Mouse (Mus musculus): Measurements from ENCODE around the gene Olfr635. TPM values are rescaled to one million over a fixed set of nuclear protein-coding genes. Genes with fewer than 3 reads are reported as not detected.

The Olfr635 gene
- not detected for polyA plus RNA-seq (2014; fragmentation: Illumina TruSeq; extraction: RNeasy Lipid Tissue Mini Kit (QIAGEN cat#74804); ENCODE audit: low read depth, low replicate concordance)

GRCm38 (mm10) chr7:103970852-103971251 is at the start of gene Olfr635:
Olfr635 (plus strand) TSS chr7:103971152.

GRCm38 (mm10) chr7:103928525-103928924 is 42.4 kb upstream of the Olfr635 start, which contains the start of gene Olfr631:
Olfr631 (plus strand) TSS chr7:103928825.

GRCm38 (mm10) chr7:103934264-103934663 is 36.7 kb upstream of the Olfr635 start, which contains the start of gene Olfr632:
Olfr632 (plus strand) TSS chr7:103934347.

GRCm38 (mm10) chr7:103944137-103944536 is 26.8 kb upstream of the Olfr635 start, which contains the start of gene Olfr633:
Olfr633 (plus strand) TSS chr7:103944437.

GRCm38 (mm10) chr7:103998446-103998845 is 27.5 kb downstream of the Olfr635 start, which contains the start of gene Olfr638:
Olfr638 (plus strand) TSS chr7:103998746.

GRCm38 (mm10) chr7:104017203-104017602 is 46.3 kb downstream of the Olfr635 start, which contains the start of gene Olfr639:
Olfr639 (minus strand) TSS chr7:104017303.

GRCm38 (mm10) chr7:104025473-104025872 is 54.5 kb downstream of the Olfr635 start, which contains the start of gene Olfr640:
Olfr640 (minus strand) TSS chr7:104025573.

GRCm38 (mm10) chr7:104035145-104035544 is 64.2 kb downstream of the Olfr635 start, which contains the start of gene Olfr641:
Olfr641 (plus strand) TSS chr7:104035445.

Other genes starting within 250 kb of the Olfr635 start
- not detected for gene Olfr628, start 240.8 kb upstream of the Olfr635 start, polyA plus RNA-seq (2014; fragmentation: Illumina TruSeq; extraction: RNeasy Lipid Tissue Mini Kit (QIAGEN cat#74804); ENCODE audit: low read depth, low replicate concordance)
- gene Olfr629, start 226.2 kb upstream of the Olfr635 start, polyA plus RNA-seq (2014; fragmentation: Illumina TruSeq; extraction: RNeasy Lipid Tissue Mini Kit (QIAGEN cat#74804); ENCODE audit: low read depth, low replicate concordance): not detected
- not detected for gene Olfr630, start 213.8 kb upstream of the Olfr635 start, polyA plus RNA-seq (2014; fragmentation: Illumina TruSeq; extraction: RNeasy Lipid Tissue Mini Kit (QIAGEN cat#74804); ENCODE audit: low read depth, low replicate concordance)
- gene Olfr69, start 199.6 kb upstream of the Olfr635 start, polyA plus RNA-seq (2014; fragmentation: Illumina TruSeq; extraction: RNeasy Lipid Tissue Mini Kit (QIAGEN cat#74804); ENCODE audit: low read depth, low replicate concordance): not detected
- not detected for gene Olfr68, start 191.5 kb upstream of the Olfr635 start, polyA plus RNA-seq (2014; fragmentation: Illumina TruSeq; extraction: RNeasy Lipid Tissue Mini Kit (QIAGEN cat#74804); ENCODE audit: low read depth, low replicate concordance)
- not detected for gene Olfr67, start 179.3 kb upstream of the Olfr635 start, polyA plus RNA-seq (2014; fragmentation: Illumina TruSeq; extraction: RNeasy Lipid Tissue Mini Kit (QIAGEN cat#74804); ENCODE audit: low read depth, low replicate concordance)
- gene Hbb-bt, start 157.2 kb upstream of the Olfr635 start, polyA plus RNA-seq (2014; fragmentation: Illumina TruSeq; extraction: RNeasy Lipid Tissue Mini Kit (QIAGEN cat#74804); ENCODE audit: low read depth, low replicate concordance): 14.4 TPM
- 131 TPM for gene Hbb-bs, start 143.1 kb upstream of the Olfr635 start, polyA plus RNA-seq (2014; fragmentation: Illumina TruSeq; extraction: RNeasy Lipid Tissue Mini Kit (QIAGEN cat#74804); ENCODE audit: low read depth, low replicate concordance)
- not detected for gene Hbb-bh2, start 130.6 kb upstream of the Olfr635 start, polyA plus RNA-seq (2014; fragmentation: Illumina TruSeq; extraction: RNeasy Lipid Tissue Mini Kit (QIAGEN cat#74804); ENCODE audit: low read depth, low replicate concordance)
- gene Hbb-bh1, start 128.0 kb upstream of the Olfr635 start, polyA plus RNA-seq (2014; fragmentation: Illumina TruSeq; extraction: RNeasy Lipid Tissue Mini Kit (QIAGEN cat#74804); ENCODE audit: low read depth, low replicate concordance): not detected
- not detected for gene Hbb-y, start 117.9 kb upstream of the Olfr635 start, polyA plus RNA-seq (2014; fragmentation: Illumina TruSeq; extraction: RNeasy Lipid Tissue Mini Kit (QIAGEN cat#74804); ENCODE audit: low read depth, low replicate concordance)
- not detected for gene Olfr66, start 84.9 kb upstream of the Olfr635 start, polyA plus RNA-seq (2014; fragmentation: Illumina TruSeq; extraction: RNeasy Lipid Tissue Mini Kit (QIAGEN cat#74804); ENCODE audit: low read depth, low replicate concordance)
- gene Olfr64, start 76.7 kb upstream of the Olfr635 start, polyA plus RNA-seq (2014; fragmentation: Illumina TruSeq; extraction: RNeasy Lipid Tissue Mini Kit (QIAGEN cat#74804); ENCODE audit: low read depth, low replicate concordance): not detected
- gene Olfr65, start 67.7 kb upstream of the Olfr635 start, polyA plus RNA-seq (2014; fragmentation: Illumina TruSeq; extraction: RNeasy Lipid Tissue Mini Kit (QIAGEN cat#74804); ENCODE audit: low read depth, low replicate concordance): not detected
- gene Olfr631, start 42.3 kb upstream of the Olfr635 start, polyA plus RNA-seq (2014; fragmentation: Illumina TruSeq; extraction: RNeasy Lipid Tissue Mini Kit (QIAGEN cat#74804); ENCODE audit: low read depth, low replicate concordance): not detected
- not detected for gene Olfr632, start 36.8 kb upstream of the Olfr635 start, polyA plus RNA-seq (2014; fragmentation: Illumina TruSeq; extraction: RNeasy Lipid Tissue Mini Kit (QIAGEN cat#74804); ENCODE audit: low read depth, low replicate concordance)
- gene Olfr633, start 26.7 kb upstream of the Olfr635 start, polyA plus RNA-seq (2014; fragmentation: Illumina TruSeq; extraction: RNeasy Lipid Tissue Mini Kit (QIAGEN cat#74804); ENCODE audit: low read depth, low replicate concordance): not detected
- not detected for gene Olfr638, start 27.6 kb downstream of the Olfr635 start, polyA plus RNA-seq (2014; fragmentation: Illumina TruSeq; extraction: RNeasy Lipid Tissue Mini Kit (QIAGEN cat#74804); ENCODE audit: low read depth, low replicate concordance)
- not detected for gene Olfr639, start 46.2 kb downstream of the Olfr635 start, polyA plus RNA-seq (2014; fragmentation: Illumina TruSeq; extraction: RNeasy Lipid Tissue Mini Kit (QIAGEN cat#74804); ENCODE audit: low read depth, low replicate concordance)
- not detected for gene Olfr640, start 54.4 kb downstream of the Olfr635 start, polyA plus RNA-seq (2014; fragmentation: Illumina TruSeq; extraction: RNeasy Lipid Tissue Mini Kit (QIAGEN cat#74804); ENCODE audit: low read depth, low replicate concordance)
- gene Olfr641, start 64.3 kb downstream of the Olfr635 start, polyA plus RNA-seq (2014; fragmentation: Illumina TruSeq; extraction: RNeasy Lipid Tissue Mini Kit (QIAGEN cat#74804); ENCODE audit: low read depth, low replicate concordance): not detected
- not detected for gene Olfr642, start 81.5 kb downstream of the Olfr635 start, polyA plus RNA-seq (2014; fragmentation: Illumina TruSeq; extraction: RNeasy Lipid Tissue Mini Kit (QIAGEN cat#74804); ENCODE audit: low read depth, low replicate concordance)
- not detected for gene 4930516K23Rik, start 90.3 kb downstream of the Olfr635 start, polyA plus RNA-seq (2014; fragmentation: Illumina TruSeq; extraction: RNeasy Lipid Tissue Mini Kit (QIAGEN cat#74804); ENCODE audit: low read depth, low replicate concordance)
- gene Olfr644, start 100.7 kb downstream of the Olfr635 start, polyA plus RNA-seq (2014; fragmentation: Illumina TruSeq; extraction: RNeasy Lipid Tissue Mini Kit (QIAGEN cat#74804); ENCODE audit: low read depth, low replicate concordance): not detected
- gene Olfr645, start 114.3 kb downstream of the Olfr635 start, polyA plus RNA-seq (2014; fragmentation: Illumina TruSeq; extraction: RNeasy Lipid Tissue Mini Kit (QIAGEN cat#74804); ENCODE audit: low read depth, low replicate concordance): not detected
- not detected for gene Olfr646, start 133.7 kb downstream of the Olfr635 start, polyA plus RNA-seq (2014; fragmentation: Illumina TruSeq; extraction: RNeasy Lipid Tissue Mini Kit (QIAGEN cat#74804); ENCODE audit: low read depth, low replicate concordance)
- gene Ubqln5, start 158.7 kb downstream of the Olfr635 start, polyA plus RNA-seq (2014; fragmentation: Illumina TruSeq; extraction: RNeasy Lipid Tissue Mini Kit (QIAGEN cat#74804); ENCODE audit: low read depth, low replicate concordance): not detected
- not detected for gene Olfr643, start 166.3 kb downstream of the Olfr635 start, polyA plus RNA-seq (2014; fragmentation: Illumina TruSeq; extraction: RNeasy Lipid Tissue Mini Kit (QIAGEN cat#74804); ENCODE audit: low read depth, low replicate concordance)
- gene Ubqln3, start 172.1 kb downstream of the Olfr635 start, polyA plus RNA-seq (2014; fragmentation: Illumina TruSeq; extraction: RNeasy Lipid Tissue Mini Kit (QIAGEN cat#74804); ENCODE audit: low read depth, low replicate concordance): not detected
- not detected for gene Ubqlnl, start 179.4 kb downstream of the Olfr635 start, polyA plus RNA-seq (2014; fragmentation: Illumina TruSeq; extraction: RNeasy Lipid Tissue Mini Kit (QIAGEN cat#74804); ENCODE audit: low read depth, low replicate concordance)
- not detected for gene Olfm5, start 193.7 kb downstream of the Olfr635 start, polyA plus RNA-seq (2014; fragmentation: Illumina TruSeq; extraction: RNeasy Lipid Tissue Mini Kit (QIAGEN cat#74804); ENCODE audit: low read depth, low replicate concordance)
- not detected for gene Olfr648, start 212.2 kb downstream of the Olfr635 start, polyA plus RNA-seq (2014; fragmentation: Illumina TruSeq; extraction: RNeasy Lipid Tissue Mini Kit (QIAGEN cat#74804); ENCODE audit: low read depth, low replicate concordance)
- gene Olfr649, start 224.8 kb downstream of the Olfr635 start, polyA plus RNA-seq (2014; fragmentation: Illumina TruSeq; extraction: RNeasy Lipid Tissue Mini Kit (QIAGEN cat#74804); ENCODE audit: low read depth, low replicate concordance): not detected
- 0.34 TPM for gene Trim6, start 247.6 kb downstream of the Olfr635 start, polyA plus RNA-seq (2014; fragmentation: Illumina TruSeq; extraction: RNeasy Lipid Tissue Mini Kit (QIAGEN cat#74804); ENCODE audit: low read depth, low replicate concordance)